Mouse (Mus musculus): Measurements from ENCODE around the gene Abhd2. TPM values are rescaled to one million over a fixed set of nuclear protein-coding genes. Genes with fewer than 3 reads are reported as not detected.
"Not testable (repeated sequence)": the region's sequence is repeated elsewhere in the genome, so short reads cannot be mapped to it uniquely, and the experiment has no call there.

The Abhd2 gene
- polyA plus RNA-seq, 1 experiment from 2014 or later = 13.7 TPM

DNA sequence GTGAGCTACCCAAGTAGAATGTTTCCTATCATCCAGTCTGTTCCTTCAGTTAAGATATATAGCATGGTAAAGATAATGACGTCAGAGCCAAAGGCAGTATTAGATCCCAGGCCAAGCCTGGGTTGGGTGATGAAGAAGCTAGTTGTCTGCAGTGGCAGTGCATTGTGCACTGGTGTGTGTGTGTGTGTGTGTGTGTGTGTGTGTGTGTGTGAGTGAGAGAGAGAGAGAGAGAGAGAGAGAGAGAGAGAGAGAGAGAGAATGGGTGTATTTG, 10.6 kb downstream of the Abhd2 start:
- H3K9me3 ChIP-seq; ATAC-seq (ENCODE audit: low FRiP score, low read depth); H3K4me3 ChIP-seq; H3K27ac ChIP-seq (replicated peaks); H3K4me2 ChIP-seq (replicated peaks); H3K9ac ChIP-seq (replicated peaks); H3K36me3 ChIP-seq; H3K27me3 ChIP-seq: not testable (repeated sequence)
- WGBS = 82% methylated on average over 1 of the region's 1 CpGs
- peaks cover 38% of the 10 kb centered on the region for H3K4me1 ChIP-seq

GRCm38 (mm10) chr7:79284160-79284888, 11.3 kb downstream of the Abhd2 start:
- Histone ChIP-seq H3K4me3 (no peak overlapping the region), H3K4me1 (peaks cover 31% of the 10 kb centered on the region), H3K27ac (replicated peaks) (peak overlapping the region; percentile 52), H3K36me3 (no peaks in the 10 kb centered on the region), H3K4me2 (replicated peaks) (no peak overlapping the region), H3K27me3 (no peaks in the 10 kb centered on the region), H3K9me3 (no peaks in the 10 kb centered on the region), H3K9ac (replicated peaks) (no peak overlapping the region)
- ATAC-seq (ENCODE audit: low FRiP score, low read depth) = no peak
- 31% methylated on average over 14 of the region's 14 CpGs for WGBS

GRCm38 (mm10) chr7:79284889-79285280, 11.9 kb downstream of the Abhd2 start:
- WGBS = 85% methylated on average over 8 of the region's 8 CpGs

GRCm38 (mm10) chr7:79285408-79285807, 12.4 kb downstream of the Abhd2 start:
- Histone ChIP-seq H3K4me1 (peaks cover 30% of the 10 kb centered on the region), H3K9me3 (no peaks in the 10 kb centered on the region), H3K27ac (replicated peaks) (no peak overlapping the region), H3K9ac (replicated peaks) (no peak overlapping the region), H3K4me2 (replicated peaks) (no peak overlapping the region), H3K4me3 (no peak overlapping the region), H3K36me3 (no peaks in the 10 kb centered on the region), H3K27me3 (no peaks in the 10 kb centered on the region)
- 95% methylated on average over 13 of the region's 13 CpGs for WGBS
- no peak for ATAC-seq (ENCODE audit: low FRiP score, low read depth)

More at GRCm38 (mm10) chr7:79284889-79285280, 11.9 kb downstream of the Abhd2 start:
- Histone ChIP-seq H3K4me3 (no peak overlapping the region), H3K27ac (replicated peaks) (no peak overlapping the region; the same call in 1 of the 2 replicates), H3K9me3 (no peaks in the 10 kb centered on the region), H3K4me1 (peaks cover 30% of the 10 kb centered on the region), H3K36me3 (no peaks in the 10 kb centered on the region), H3K9ac (replicated peaks) (no peak overlapping the region), H3K4me2 (replicated peaks) (no peak overlapping the region), H3K27me3 (no peaks in the 10 kb centered on the region)
- ATAC-seq (ENCODE audit: low FRiP score, low read depth) = no peak

DNA sequence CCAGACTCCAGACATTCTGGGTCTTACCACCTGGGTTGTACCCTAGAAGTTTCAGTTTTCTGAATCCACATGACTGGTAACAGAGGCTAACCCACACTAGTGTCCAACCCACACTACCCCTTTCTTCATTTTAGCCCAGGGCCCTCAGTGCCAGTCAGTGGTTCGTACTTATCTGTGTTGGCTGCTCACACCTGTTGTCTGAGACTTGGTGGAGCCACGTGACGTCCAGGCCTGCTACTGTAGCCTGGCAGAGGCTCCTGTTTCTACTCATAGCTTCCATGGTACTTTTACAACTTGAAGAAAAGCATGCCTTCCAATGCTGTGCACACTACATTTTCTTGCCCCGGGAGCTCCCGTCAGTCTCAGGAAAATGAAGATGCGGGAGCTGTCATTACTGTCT, 14.2 kb downstream of the Abhd2 start:
- H3K4me2 ChIP-seq (replicated peaks) = no peak overlapping the region
- no peak for ATAC-seq (ENCODE audit: low FRiP score, low read depth)
- peaks cover 26% of the 10 kb centered on the region for H3K4me1 ChIP-seq

DNA sequence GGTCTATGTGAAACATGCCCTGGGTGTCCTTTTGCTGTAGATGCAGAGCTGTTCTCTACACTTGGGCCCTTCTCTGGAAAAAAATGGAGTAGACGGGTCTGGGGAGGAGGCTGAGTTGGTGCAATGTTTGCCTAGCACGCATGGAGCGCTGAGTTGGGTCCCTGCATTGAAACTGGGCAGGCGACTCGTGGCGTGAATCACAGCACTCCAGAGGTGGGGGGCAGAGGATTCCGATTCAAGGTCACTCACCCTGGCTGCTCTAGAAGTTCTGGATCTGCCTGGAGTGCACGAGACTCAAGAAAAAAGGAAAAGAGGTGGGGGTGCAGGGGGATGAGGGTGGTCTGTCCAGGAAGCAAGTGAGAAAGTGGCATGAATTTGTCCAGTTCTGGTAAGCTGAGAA, 14.9 kb downstream of the Abhd2 start:
- Histone ChIP-seq H3K4me1 (peaks cover 30% of the 10 kb centered on the region), H3K27ac (replicated peaks) (no peak overlapping the region), H3K4me3 (no peak overlapping the region), H3K9ac (replicated peaks) (no peak overlapping the region), H3K36me3 (no peaks in the 10 kb centered on the region), H3K27me3 (no peaks in the 10 kb centered on the region), H3K4me2 (replicated peaks) (no peak overlapping the region), H3K9me3 (no peaks in the 10 kb centered on the region)
- ATAC-seq (ENCODE audit: low FRiP score, low read depth) = no peak
- 92% methylated on average over 8 of the region's 8 CpGs for WGBS

More for the DNA sequence above, 14.2 kb downstream of the Abhd2 start:
- Histone ChIP-seq H3K27ac (replicated peaks) (no peak overlapping the region), H3K9ac (replicated peaks) (no peak overlapping the region), H3K9me3 (no peaks in the 10 kb centered on the region), H3K4me3 (no peak overlapping the region), H3K27me3 (no peaks in the 10 kb centered on the region), H3K36me3 (no peaks in the 10 kb centered on the region)
- 94% methylated on average over 6 of the region's 6 CpGs for WGBS

DNA sequence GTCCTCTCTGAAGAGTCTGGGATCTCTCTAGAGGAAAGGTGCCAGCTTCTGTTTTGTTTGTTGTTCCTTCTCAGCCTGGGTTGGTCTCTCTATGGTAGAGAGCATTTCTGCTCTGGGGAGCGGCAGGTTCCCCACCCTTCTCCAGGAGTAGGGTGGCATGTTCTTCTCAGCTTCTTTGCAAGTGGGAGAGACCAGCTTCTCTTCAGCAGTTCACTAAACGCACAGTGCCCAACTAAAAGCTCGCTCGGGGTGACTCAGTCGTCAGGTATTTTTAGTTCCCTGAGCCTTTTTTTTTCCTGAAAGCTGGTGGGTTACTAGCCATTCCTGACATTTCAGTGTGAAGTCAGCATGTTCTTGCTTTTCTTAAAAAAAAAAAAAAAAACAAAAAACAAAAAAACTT, 15.4 kb downstream of the Abhd2 start:
- WGBS = 94% methylated on average over 5 of the region's 5 CpGs
- Histone ChIP-seq H3K9ac (replicated peaks) (no peak overlapping the region), H3K4me2 (replicated peaks) (no peak overlapping the region), H3K4me1 (peaks cover 27% of the 10 kb centered on the region), H3K4me3 (no peak overlapping the region), H3K36me3 (no peaks in the 10 kb centered on the region), H3K9me3 (no peaks in the 10 kb centered on the region), H3K27me3 (no peaks in the 10 kb centered on the region), H3K27ac (replicated peaks) (no peak overlapping the region)
- ATAC-seq (ENCODE audit: low FRiP score, low read depth) = no peak

DNA sequence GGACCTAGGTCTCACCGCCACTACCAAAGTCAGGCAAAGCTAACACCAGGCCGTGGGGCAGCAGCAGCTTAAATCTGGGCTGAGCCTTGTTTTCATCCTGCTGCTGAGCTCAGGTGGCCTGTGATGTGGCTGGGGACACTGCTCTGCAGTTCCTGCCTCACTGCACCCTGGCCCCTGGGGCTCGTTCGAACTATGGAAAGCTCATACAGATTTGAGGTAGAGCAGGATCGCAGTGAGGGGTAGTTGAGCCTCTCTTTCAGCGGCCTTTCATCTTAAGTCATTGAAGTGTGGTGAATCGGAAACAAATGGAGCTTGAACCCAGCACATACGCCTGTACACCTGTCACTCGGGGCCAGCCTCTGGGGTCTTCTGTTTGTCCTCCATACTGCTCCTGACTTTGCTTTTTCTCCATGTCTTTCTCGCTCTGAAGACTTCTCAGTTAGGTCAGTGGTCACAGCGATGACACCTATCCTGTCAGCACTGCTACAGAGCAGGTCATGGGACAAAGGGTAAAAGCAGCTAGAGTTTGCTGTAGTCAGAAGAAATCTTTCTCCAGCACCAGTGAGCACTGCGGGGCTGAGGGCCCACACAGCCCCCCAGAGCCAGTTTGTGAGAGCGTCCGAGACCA, 20.7 kb downstream of the Abhd2 start:
- H3K4me2 ChIP-seq (replicated peaks) = no peak overlapping the region

DNA sequence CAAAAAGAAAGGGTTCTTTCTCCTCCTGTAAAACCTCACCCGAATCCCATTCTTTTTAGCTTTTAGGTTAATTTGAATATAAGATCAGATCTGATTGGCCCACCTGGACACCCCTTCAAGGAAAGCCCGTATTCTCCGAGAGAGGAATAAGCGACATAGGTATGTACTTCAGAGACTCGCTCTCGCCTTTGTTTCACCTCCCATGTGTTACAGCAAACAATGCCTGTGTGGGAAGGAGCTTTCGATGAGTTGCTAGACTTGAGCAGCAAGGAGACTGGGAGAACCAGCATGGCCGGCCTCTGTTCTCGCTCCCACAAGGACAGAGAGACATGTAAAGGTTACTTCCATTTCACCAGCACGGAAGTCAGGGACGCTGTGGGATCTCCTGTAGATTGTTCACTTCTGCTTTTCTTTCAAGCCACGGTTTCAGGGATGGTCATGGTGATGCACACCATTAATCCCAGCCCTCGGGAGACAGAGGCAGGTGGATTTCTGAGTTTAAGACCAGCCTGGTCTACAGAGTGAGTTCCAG, 21.5 kb downstream of the Abhd2 start:
- ATAC-seq (ENCODE audit: low FRiP score, low read depth) = no peak

More for the DNA sequence above, 20.7 kb downstream of the Abhd2 start:
- H3K36me3 ChIP-seq = peaks cover 26% of the 10 kb centered on the region
- no peaks in the 10 kb centered on the region for H3K27me3 ChIP-seq
- H3K4me3 ChIP-seq = no peak overlapping the region
- no peak overlapping the region for H3K9ac ChIP-seq (replicated peaks)
- H3K4me1 ChIP-seq = peaks cover 21% of the 10 kb centered on the region
- no peaks in the 10 kb centered on the region for H3K9me3 ChIP-seq
- peak overlapping the region; percentile 15; the same call in 1 of the 2 replicates for H3K27ac ChIP-seq (replicated peaks)
- 47% methylated on average over 14 of the region's 14 CpGs for WGBS
- peak; percentile 47; the same call in 1 of the 2 replicates for ATAC-seq (ENCODE audit: low FRiP score, low read depth)

GRCm38 (mm10) chr7:79295196-79295826, 22.3 kb downstream of the Abhd2 start:
- no peak overlapping the region for H3K4me3 ChIP-seq
- H3K36me3 ChIP-seq = peaks cover 30% of the 10 kb centered on the region
- H3K9me3 ChIP-seq = no peaks in the 10 kb centered on the region
- no peak overlapping the region for H3K9ac ChIP-seq (replicated peaks)
- no peaks in the 10 kb centered on the region for H3K27me3 ChIP-seq
- WGBS = 68% methylated on average over 13 of the region's 13 CpGs
- no peak overlapping the region for H3K27ac ChIP-seq (replicated peaks)
- no peak for ATAC-seq (ENCODE audit: low FRiP score, low read depth)
- H3K4me2 ChIP-seq (replicated peaks) = no peak overlapping the region
- H3K4me1 ChIP-seq = peaks cover 23% of the 10 kb centered on the region

More for the DNA sequence above, 21.5 kb downstream of the Abhd2 start:
- WGBS = 87% methylated on average over 13 of the region's 13 CpGs
- no peak overlapping the region for H3K9ac ChIP-seq (replicated peaks)
- no peaks in the 10 kb centered on the region for H3K9me3 ChIP-seq
- H3K4me1 ChIP-seq = peaks cover 21% of the 10 kb centered on the region
- H3K36me3 ChIP-seq = peaks cover 26% of the 10 kb centered on the region
- no peak overlapping the region for H3K4me2 ChIP-seq (replicated peaks)
- no peak overlapping the region for H3K27ac ChIP-seq (replicated peaks)
- H3K27me3 ChIP-seq = no peaks in the 10 kb centered on the region
- H3K4me3 ChIP-seq = no peak overlapping the region

DNA sequence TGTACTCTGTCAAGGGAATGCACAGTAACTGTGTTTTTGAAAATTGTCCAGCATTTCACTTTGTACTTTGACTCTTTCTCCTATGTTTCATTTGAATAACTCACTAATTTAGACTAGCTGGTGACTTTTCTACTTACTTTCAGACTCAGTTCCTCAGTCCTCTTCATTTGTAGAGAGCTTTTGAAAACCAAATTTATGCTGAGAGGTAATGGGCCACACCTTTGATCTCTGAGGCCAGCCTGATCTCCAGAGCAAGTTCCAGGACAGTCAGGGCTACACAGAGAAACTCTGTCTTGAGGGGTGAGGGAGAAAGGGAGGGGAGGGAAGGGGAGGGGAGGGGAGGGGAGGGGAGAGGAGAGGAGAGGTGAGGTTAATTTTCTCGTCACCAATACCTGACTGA, 25.7 kb downstream of the Abhd2 start:
- no peak for ATAC-seq (ENCODE audit: low FRiP score, low read depth)
- WGBS = 18% methylated on average over 1 of the region's 1 CpGs
- no peak overlapping the region for H3K9ac ChIP-seq (replicated peaks)
- no peaks in the 10 kb centered on the region for H3K9me3 ChIP-seq
- H3K27me3 ChIP-seq = no peaks in the 10 kb centered on the region
- no peak overlapping the region for H3K4me3 ChIP-seq
- H3K4me2 ChIP-seq (replicated peaks) = no peak overlapping the region
- H3K4me1 ChIP-seq = peaks cover 28% of the 10 kb centered on the region
- H3K27ac ChIP-seq (replicated peaks) = no peak overlapping the region
- peaks cover 32% of the 10 kb centered on the region for H3K36me3 ChIP-seq

DNA sequence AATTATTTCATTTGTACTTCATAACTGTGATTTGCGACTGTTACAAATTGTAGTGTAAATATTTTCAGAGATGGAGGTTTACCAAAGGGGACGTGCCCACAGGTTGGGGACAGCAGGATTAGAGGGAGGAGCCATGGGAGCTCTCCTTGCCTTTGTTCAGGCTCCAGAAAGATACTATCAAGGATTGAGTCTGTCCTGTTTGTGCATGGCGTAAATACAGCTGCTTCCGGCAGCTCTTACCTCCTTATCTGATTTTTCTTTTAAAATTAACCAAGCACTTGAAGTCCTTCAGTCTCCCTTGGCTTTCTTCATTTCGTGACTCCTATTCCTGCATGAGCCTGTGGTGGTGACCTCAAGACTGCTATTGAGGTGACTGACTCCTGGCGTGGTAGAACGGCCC, 26.5 kb downstream of the Abhd2 start:
- no peak overlapping the region for H3K4me3 ChIP-seq

More for the DNA sequence above, 26.5 kb downstream of the Abhd2 start:
- Histone ChIP-seq H3K9ac (replicated peaks) (no peak overlapping the region), H3K4me2 (replicated peaks) (no peak overlapping the region), H3K27ac (replicated peaks) (no peak overlapping the region; the same call in 1 of the 2 replicates), H3K36me3 (peaks cover 39% of the 10 kb centered on the region), H3K4me1 (peaks cover 25% of the 10 kb centered on the region), H3K9me3 (no peaks in the 10 kb centered on the region), H3K27me3 (no peaks in the 10 kb centered on the region)
- ATAC-seq (ENCODE audit: low FRiP score, low read depth) = no peak
- WGBS = 81% methylated on average over 7 of the region's 7 CpGs
